Mouse (Mus musculus): ENCODE results near the gene Als2cl.

GRCm38 (mm10) chr9:110857781-110858472, 21.7 kb upstream of the Als2cl start, which contains the start of gene Prss50:
- peak; percentile 41 for TF ChIP-seq CTCF (IDR thresholded peaks at IDR 0.05; ENCODE audit: low read depth)
- TF ChIP-seq EP300 (IDR thresholded peaks at IDR 0.05; ENCODE audit: low read depth), result no peak
